Mouse (Mus musculus) frontal cortex, postnatal 14 days (tissue): ENCODE results near the gene Acvrl1.
A peak's percentile ranks its signal among the peaks of the same experiment; 100 is the strongest.

Experiments
- DNase-seq, 2 experiments: peaks; one replicate each; pipeline ENCODE4 v3.0.0; 2022; ENCODE audit warnings: low spot score in 2 of 2

The Acvrl1 gene

DNA sequence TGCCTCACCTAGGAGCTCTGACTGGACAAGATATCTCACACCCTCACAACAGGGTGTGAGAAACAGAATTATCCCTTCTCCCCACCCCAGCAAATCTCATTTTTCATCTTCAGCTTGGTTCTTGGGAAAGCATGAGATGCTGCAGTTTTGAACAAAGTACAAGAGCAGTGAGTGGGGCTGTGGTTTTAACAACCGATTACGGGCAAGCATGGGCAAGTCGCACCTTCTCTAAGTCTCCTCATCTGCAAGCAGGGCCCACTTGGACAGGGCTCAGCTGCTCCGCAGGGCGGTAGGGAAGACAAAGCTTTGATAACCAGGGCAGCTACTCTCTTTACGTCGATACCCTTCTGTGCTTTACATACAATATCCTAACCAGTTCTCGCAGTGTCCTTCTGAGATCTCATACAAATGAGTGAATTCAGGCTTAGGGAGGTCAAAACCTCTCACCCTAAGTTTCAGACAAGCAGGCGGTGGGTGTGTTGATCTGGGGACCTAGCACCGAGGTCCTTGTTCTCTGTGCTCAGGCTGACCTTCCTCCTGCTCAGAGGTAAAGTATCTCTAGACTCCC is 42.2 kb downstream of the Acvrl1 start:
- DNase-seq: no peak

DNA sequence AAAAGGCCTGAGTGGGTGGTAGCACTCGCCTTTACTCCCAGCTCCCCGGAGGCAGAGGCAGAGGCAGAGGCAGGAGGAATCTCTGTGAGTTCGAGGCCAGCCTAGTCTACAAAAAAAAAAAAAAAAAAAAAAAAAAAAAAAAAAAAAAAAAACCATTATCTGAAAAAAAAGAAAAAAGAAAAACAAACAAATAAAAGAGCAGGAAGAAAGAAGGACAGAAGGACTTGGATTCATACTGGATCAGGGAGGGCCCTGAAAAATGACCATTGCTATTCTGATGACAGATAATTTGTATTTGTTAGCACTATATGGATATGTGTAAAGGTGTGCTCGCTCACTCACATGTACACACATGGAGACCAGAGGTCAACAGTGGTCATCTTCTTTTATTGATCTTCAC is 43.0 kb downstream of the Acvrl1 start:
- DNase-seq: no peak

GRCm38 (mm10) chr15:101172016-101172415 is 43.7 kb downstream of the Acvrl1 start:
- no peak for DNase-seq

GRCm38 (mm10) chr15:101173421-101174211 is 45.3 kb downstream of the Acvrl1 start, which contains the start of gene Acvr1b:
Gene Acvr1b, plus strand, starts transcription at chr15:101174067.
- DNase-seq: peak; percentile 73 to 76

- no peak for DNase-seq
These were observed 46.2 kb downstream of the Acvrl1 start for GRCm38 (mm10) chr15:101174294-101175130.

DNA sequence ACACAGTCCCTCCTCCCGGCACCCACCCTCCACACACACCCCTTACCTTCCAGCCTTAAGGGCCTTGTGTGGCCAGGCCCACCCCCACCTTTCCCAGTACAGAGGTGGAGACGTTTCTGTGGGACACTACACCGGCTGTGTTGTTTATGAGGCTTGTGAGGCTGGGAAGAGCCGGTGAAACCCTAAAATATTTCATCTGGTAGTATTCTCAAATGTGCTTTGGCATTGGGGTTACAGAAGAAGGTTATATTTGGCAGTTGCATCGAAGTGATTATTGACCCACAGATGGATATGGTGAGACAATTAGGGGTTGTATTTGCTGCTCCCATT is 46.8 kb downstream of the Acvrl1 start:
- no peak for DNase-seq

GRCm38 (mm10) chr15:101175613-101176283 is 47.4 kb downstream of the Acvrl1 start:
- no peak for DNase-seq

DNA sequence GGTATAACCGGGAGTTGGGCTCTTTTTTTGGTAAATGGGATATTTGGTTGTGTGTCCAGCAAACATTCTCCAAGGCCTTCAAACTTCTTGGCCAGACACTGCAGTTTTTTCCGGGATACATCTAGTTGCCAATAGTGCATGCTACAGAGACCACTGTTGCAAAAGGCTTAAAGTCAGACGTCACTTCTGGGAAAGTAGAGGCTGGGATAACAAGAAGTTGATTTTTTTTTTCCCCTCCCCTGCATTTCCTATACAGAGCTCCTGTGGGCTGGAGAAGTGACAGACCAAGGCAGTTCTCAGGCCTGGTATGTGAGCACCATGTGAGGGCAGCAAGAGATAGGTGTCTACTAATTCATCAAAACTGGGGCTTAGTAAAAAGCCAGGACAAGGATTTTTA is 48.0 kb downstream of the Acvrl1 start:
- DNase-seq: no peak

DNA sequence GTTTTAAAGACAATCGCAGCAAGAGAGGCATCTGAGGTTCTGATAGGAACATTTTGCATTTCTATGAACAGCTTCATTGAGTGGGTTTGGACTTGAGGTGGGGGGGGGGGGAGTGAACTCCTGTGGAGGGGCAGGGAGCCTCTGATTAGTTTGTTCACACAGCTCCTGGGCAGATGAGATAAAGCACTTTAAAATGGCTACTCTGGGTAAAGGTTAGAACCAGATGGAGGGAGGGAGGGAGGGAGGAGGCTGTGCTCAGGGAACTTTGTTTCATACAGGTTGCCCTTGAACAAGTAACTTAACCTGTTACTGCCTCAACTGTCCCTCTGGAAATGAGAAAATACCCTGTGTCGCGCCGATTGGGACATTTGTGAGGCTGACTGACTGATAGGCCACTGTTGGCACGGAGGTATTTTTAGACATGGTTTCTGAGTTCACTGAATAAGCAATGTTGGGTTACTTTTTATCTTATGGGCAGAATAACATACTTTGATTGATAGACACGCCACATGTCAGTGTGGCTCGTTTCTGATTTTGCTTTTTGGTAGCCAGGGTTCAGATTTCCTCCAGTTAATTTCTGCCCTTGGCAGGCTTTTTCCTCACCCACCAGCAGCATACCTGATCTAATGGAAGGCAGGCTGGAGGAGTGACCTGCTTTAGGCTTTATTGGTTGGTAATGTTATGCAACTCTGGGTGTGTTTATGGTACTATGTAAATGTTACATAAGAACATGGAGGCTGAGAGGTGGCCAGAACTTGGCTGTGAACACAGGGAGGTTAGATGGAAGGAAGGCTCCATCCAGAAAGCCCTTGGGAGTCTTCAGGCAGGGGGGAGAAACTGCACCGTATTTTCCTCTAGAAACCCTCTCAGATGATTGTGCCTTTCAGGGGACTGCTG is 48.7 kb downstream of the Acvrl1 start:
- DNase-seq: no peak

DNA sequence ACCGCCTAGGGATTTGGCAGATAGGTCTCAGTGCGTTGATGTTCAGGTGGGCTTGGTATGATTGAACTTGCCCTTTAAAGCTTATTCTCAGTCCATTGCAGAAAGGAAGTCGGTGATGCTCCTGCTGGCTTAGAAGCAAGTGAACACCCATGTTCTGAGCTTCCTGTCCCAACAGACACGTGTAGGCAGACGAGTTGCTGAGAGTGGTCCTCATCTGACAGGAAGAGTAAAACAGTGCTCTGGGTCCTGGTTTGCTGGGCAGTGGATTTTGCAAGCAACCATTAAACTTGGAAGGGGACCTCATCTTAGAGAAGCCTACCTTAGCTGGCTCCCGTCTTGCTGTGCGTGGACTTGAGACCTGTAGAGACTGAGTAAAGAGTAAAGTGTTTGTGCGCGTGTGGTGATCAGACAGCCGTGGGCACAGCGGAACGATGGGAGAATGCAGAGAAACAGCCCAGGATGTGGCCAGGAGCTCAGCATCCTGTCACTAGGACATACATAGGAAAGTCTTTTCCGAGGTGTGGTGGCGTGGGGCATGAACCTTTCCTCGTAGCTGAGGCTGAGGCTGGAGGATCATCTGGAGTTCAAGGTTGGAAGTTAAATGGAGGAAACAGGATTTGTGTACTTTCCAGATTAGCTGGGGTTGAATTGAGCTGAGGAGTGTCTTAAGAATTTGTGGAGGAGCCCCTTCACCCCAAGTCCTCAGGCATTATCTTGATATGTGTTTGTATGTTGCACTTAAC is 52.2 kb downstream of the Acvrl1 start:
- no peak for DNase-seq

DNA sequence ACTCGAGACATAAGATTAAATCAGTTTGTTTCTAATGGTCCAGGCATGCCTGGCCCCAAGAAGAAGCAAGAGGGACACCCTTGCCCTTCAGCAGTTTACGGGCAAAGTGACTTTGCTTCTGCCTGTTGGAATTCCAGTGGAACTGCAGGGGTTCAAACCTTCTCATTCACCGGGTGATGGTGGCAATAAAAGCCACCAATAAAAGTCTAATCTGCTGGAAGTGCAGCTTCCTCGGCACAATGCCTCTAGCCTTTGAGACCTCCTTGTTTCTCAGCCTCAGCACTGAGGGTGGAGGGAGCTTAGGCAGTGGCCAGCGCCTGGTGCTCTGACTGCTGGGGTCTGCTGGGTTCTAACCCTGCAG is 52.8 kb downstream of the Acvrl1 start:
- DNase-seq: no peak

GRCm38 (mm10) chr15:101181500-101181899 is 53.2 kb downstream of the Acvrl1 start:
- DNase-seq: no peak

- no peak for DNase-seq
These were observed 54.4 kb downstream of the Acvrl1 start for GRCm38 (mm10) chr15:101182676-101183075.

GRCm38 (mm10) chr15:101184300-101184699 is 56.0 kb downstream of the Acvrl1 start:
- no peak for DNase-seq

DNA sequence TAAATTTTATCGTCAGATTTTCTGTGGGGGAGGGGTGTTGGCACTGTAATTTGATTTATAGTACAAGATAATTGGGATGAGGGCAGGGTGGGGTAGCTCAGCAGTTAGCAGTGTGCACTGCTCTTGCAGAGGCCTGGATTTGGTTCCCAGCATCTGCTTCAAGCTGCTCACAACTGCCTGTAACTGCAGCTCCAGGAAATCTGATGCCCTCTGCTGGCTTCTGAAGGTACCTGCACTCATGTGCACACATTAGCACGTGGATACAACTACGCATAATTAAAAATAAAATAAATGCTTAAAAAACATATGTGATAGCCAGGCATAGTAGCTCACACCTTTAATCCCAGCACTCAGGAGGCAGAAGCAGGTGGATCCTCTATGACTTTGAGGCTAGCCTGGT is 57.2 kb downstream of the Acvrl1 start:
- DNase-seq: no peak

DNA sequence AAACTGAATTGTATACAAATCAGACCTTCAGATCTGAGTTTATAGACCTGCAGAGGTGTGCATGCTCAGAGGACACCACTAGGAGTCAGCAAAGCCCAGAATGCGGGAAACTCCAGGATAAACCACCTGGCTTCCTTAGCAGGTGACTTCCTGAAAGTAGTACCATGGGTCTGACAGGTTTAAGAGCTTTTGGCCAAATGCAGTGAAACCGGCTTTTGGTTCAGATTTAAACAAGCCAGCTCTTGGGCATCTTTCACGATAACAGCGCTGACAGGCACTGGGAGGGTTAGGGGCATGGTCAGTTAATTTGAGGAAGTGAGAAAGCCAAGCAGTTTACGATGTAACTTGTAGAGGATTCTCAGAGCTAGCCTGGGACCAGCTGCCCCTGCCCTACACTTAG is 59.6 kb downstream of the Acvrl1 start:
- no peak for DNase-seq

- DNase-seq: no peak
These were observed 61.8 kb downstream of the Acvrl1 start for GRCm38 (mm10) chr15:101189981-101190761.

DNA sequence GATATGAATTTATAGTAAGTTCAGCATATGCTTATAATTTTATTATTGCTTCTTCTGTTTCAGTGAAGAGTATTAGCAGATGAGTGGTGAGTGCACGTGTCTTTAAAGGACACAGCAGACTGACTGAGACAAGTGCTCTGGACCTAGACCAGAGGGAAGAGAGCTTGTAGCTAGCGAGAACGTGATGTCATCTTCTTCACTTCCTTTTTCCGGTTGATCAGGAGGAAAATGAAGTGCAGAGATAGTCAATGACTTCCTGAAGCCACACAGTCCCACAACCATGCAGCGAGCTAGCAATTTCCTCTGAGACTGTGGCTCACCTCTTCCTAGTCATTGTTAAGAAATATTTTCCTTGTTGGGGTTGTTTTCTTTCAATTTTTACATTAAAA is 62.4 kb downstream of the Acvrl1 start:
- no peak for DNase-seq

- DNase-seq: no peak
These were observed 63.3 kb downstream of the Acvrl1 start for GRCm38 (mm10) chr15:101191459-101192259.
